10 mouse cellular contexts compared by ENCODE assay signal in genomic region chr15:79134496-79135270, GRCm38 (mm10). TPM values are rescaled to one million over a fixed set of nuclear protein-coding genes. Genes with fewer than 3 reads are reported as not detected.
"Had no signal": no experiment of that assay in that cellular context is flagged by ENCODE, and none has a peak within 500 bp of the region (broad histone marks: within the 10 kb centered on the region; RNA-seq: fewer than 3 reads in every experiment).

No protein-coding gene starts in this region.

- H3K4me3 ChIP-seq: hindbrain, embryonic 15.5 days; liver, embryonic 12.5 days; lung, embryonic 15.5 days; neural tube, embryonic 13.5 days had no signal

- H3K4me1 ChIP-seq: hindbrain, embryonic 15.5 days; liver, embryonic 12.5 days; lung, embryonic 15.5 days; neural tube, embryonic 13.5 days had no signal

- H3K4me2 ChIP-seq: hindbrain, embryonic 15.5 days; liver, embryonic 12.5 days; lung, embryonic 15.5 days; neural tube, embryonic 13.5 days had no signal

- H3K9ac ChIP-seq: hindbrain, embryonic 15.5 days; liver, embryonic 12.5 days; lung, embryonic 15.5 days; neural tube, embryonic 13.5 days had no signal

- H3K27me3 ChIP-seq: hindbrain, embryonic 15.5 days; lung, embryonic 15.5 days; neural tube, embryonic 13.5 days had no signal

- DNase-seq: kidney, postnatal 10 days; midbrain, embryonic 14.5 days; thymus, postnatal 4 days had no signal

- H3K27ac ChIP-seq: hindbrain, embryonic 15.5 days; liver, embryonic 12.5 days; lung, embryonic 15.5 days; neural tube, embryonic 13.5 days; stomach, postnatal 0 days had no signal

- H3K9me3 ChIP-seq: hindbrain, embryonic 15.5 days; liver, embryonic 12.5 days; lung, embryonic 15.5 days; neural tube, embryonic 13.5 days had no signal

- ATAC-seq: intestine, embryonic 16.5 days; liver, embryonic 12.5 days had no signal

RNA-seq across cellular contexts. Expression of gene 1700088E04Rik, which starts 6.4 kb away (rescaled TPM):
- total RNA-seq: megakaryocyte-erythroid progenitor cell, adult 5-6 weeks had no signal

RNA-seq across cellular contexts. Expression of gene Sox10, which starts 30.4 kb away (rescaled TPM):
- total RNA-seq: megakaryocyte-erythroid progenitor cell, adult 5-6 weeks had no signal
